ENCODE assay signal across 10 mouse cellular contexts in the genomic region with DNA sequence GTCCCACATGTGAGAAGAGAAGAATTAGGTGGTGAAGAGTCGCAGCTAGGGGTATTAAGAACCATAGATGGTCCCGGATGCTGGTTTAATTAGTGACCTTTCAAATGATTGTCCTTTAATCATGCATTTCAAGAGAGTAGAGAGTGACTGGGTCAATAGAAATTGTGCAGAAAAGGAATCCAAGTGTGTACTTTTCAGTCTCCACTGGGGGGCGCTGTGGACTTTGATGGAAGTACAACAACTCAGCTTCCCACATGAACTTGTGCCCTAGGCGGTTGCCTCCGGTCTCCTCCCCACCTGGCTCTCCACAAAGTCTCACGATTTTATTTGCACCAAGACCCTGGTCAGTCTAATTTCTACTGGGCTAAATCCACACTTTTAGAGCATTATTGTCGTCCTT.
DNase-seq lines count a peak whose midpoint lies in the region; ATAC-seq and TF ChIP-seq lines count a peak whose summit lies in the region.
"Had no signal": no experiment of that assay in that cellular context is flagged by ENCODE, and none has a peak within 500 bp of the region (broad histone marks: within the 10 kb centered on the region; RNA-seq: fewer than 3 reads in every experiment).

No protein-coding gene starts in this region.

- H3K4me3 ChIP-seq in hindbrain, embryonic 14.5 days (replicated peaks; ENCODE audit: low read length) = no peak overlapping the region
- no peak overlapping the region for H3K4me3 ChIP-seq in hindbrain, embryonic 12.5 days
- H3K4me3 ChIP-seq in ES-E14 (ENCODE audit: insufficient read depth in 1 of 2, low read depth in 1 of 2, low read length in 2 of 2, poor library complexity in 1 of 2, severe bottlenecking in 1 of 2) = no peak overlapping the region
- H3K4me3 ChIP-seq in neural tube, embryonic 11.5 days (ENCODE audit: low read depth, low read length) = no peak overlapping the region
- H3K4me3 ChIP-seq: embryonic facial prominence, embryonic 12.5 days; megakaryocyte, embryonic 14.5 days had no signal

- no peaks in the 10 kb centered on the region for H3K4me1 ChIP-seq in hindbrain, embryonic 14.5 days (replicated peaks; ENCODE audit: control insufficient read depth, insufficient read depth, low read length)
- H3K4me1 ChIP-seq in hindbrain, embryonic 12.5 days = peaks cover 2% of the 10 kb centered on the region; the same call in 1 of the 2 replicates
- no peaks in the 10 kb centered on the region for H3K4me1 ChIP-seq in ES-E14 (ENCODE audit: control insufficient read depth in 2 of 2, insufficient read depth in 2 of 2, low read length in 2 of 2, poor library complexity in 1 of 2)
- no peaks in the 10 kb centered on the region for H3K4me1 ChIP-seq in neural tube, embryonic 11.5 days (ENCODE audit: control insufficient read depth, insufficient read depth, low read length)
- H3K4me1 ChIP-seq: megakaryocyte, embryonic 14.5 days had no signal

- DNase-seq in hindbrain, embryonic 14.5 days (ENCODE audit: low spot score) = peak; percentile 66
- DNase-seq in ES-E14 (ENCODE audit: low read depth, low spot score) (peak; percentile 82), MN1 (ENCODE audit: low spot score) (no peak)
- DNase-seq in cerebellum, adult 9-10 months = peak; percentile 16
- peak; percentile 35 to 41 for DNase-seq in layer of hippocampus, postnatal 36 days
- DNase-seq in neural tube, embryonic 11.5 days (ENCODE audit: low spot score) = peak; percentile 70

- no peak for ATAC-seq in hindbrain, embryonic 14.5 days (ENCODE audit: low FRiP score)
- ATAC-seq in hindbrain, embryonic 12.5 days (ENCODE audit: low FRiP score) = no peak
- peak; percentile 69 for ATAC-seq in granulocyte monocyte progenitor cell, adult 5-6 weeks (replicated peaks; ENCODE audit: poor library complexity, severe bottlenecking)
- no peak for ATAC-seq in neural tube, embryonic 11.5 days (ENCODE audit: insufficient read depth, low FRiP score, low TSS enrichment)

- no peaks in the 10 kb centered on the region for H3K27me3 ChIP-seq in hindbrain, embryonic 14.5 days (ENCODE audit: control insufficient read depth, insufficient read depth, low read length)
- no peaks in the 10 kb centered on the region for H3K27me3 ChIP-seq in hindbrain, embryonic 12.5 days
- no peaks in the 10 kb centered on the region for H3K27me3 ChIP-seq in neural tube, embryonic 11.5 days (ENCODE audit: control insufficient read depth, insufficient read depth, low read length)
- H3K27me3 ChIP-seq: embryonic facial prominence, embryonic 12.5 days had no signal

- H3K36me3 ChIP-seq in hindbrain, embryonic 14.5 days (replicated peaks; ENCODE audit: control insufficient read depth, insufficient read depth) = no peaks in the 10 kb centered on the region
- no peaks in the 10 kb centered on the region for H3K36me3 ChIP-seq in hindbrain, embryonic 12.5 days
- no peaks in the 10 kb centered on the region for H3K36me3 ChIP-seq in ES-E14 (ENCODE audit: control insufficient read depth, insufficient read depth, low read length, poor library complexity, severe bottlenecking)
- no peaks in the 10 kb centered on the region for H3K36me3 ChIP-seq in neural tube, embryonic 11.5 days (ENCODE audit: control insufficient read depth, insufficient read depth, low read length)
- H3K36me3 ChIP-seq: embryonic facial prominence, embryonic 12.5 days had no signal

- no peak overlapping the region for H3K27ac ChIP-seq in hindbrain, embryonic 14.5 days
- H3K27ac ChIP-seq in hindbrain, embryonic 12.5 days = no peak overlapping the region
- H3K27ac ChIP-seq in ES-E14 (ENCODE audit: insufficient read depth, low read depth, low read length, poor library complexity, severe bottlenecking) = no peak overlapping the region
- H3K27ac ChIP-seq in neural tube, embryonic 11.5 days (ENCODE audit: low read depth, low read length) = no peak overlapping the region
- H3K27ac ChIP-seq: embryonic facial prominence, embryonic 12.5 days had no signal

- H3K9me3 ChIP-seq in hindbrain, embryonic 14.5 days (ENCODE audit: control insufficient read depth, low read length) = no peaks in the 10 kb centered on the region
- H3K9me3 ChIP-seq in hindbrain, embryonic 12.5 days (replicated peaks) = no peaks in the 10 kb centered on the region
- H3K9me3 ChIP-seq in ES-E14 (ENCODE audit: control insufficient read depth, insufficient read depth, low read depth, low read length) = no peaks in the 10 kb centered on the region
- no peaks in the 10 kb centered on the region for H3K9me3 ChIP-seq in neural tube, embryonic 11.5 days (ENCODE audit: control insufficient read depth, low read length)
- H3K9me3 ChIP-seq: embryonic facial prominence, embryonic 12.5 days; megakaryocyte, embryonic 14.5 days had no signal

- in situ Hi-C loops in ES-E14 (cut with MboI; ENCODE audit: low sequenced_read_pairs in 2 of 2, unreplicated experiment in 2 of 2) = no loop called here

- 43% methylated on average over 7 of the region's 7 CpGs for WGBS in hindbrain, embryonic 14.5 days
- WGBS in hindbrain, embryonic 12.5 days = 53% methylated on average over 7 of the region's 7 CpGs
- WGBS in neural tube, embryonic 11.5 days = 45% methylated on average over 7 of the region's 7 CpGs

- H3K4me2 ChIP-seq in hindbrain, embryonic 14.5 days (replicated peaks) = no peak overlapping the region
- no peak overlapping the region for H3K4me2 ChIP-seq in hindbrain, embryonic 12.5 days (replicated peaks)
- H3K4me2 ChIP-seq in neural tube, embryonic 11.5 days (ENCODE audit: low read depth) = no peak overlapping the region
- H3K4me2 ChIP-seq: embryonic facial prominence, embryonic 12.5 days had no signal

- H3K9ac ChIP-seq in hindbrain, embryonic 14.5 days = no peak overlapping the region
- H3K9ac ChIP-seq in hindbrain, embryonic 12.5 days = no peak overlapping the region
- no peak overlapping the region for H3K9ac ChIP-seq in ES-E14 (ENCODE audit: insufficient read depth, low read depth, low read length, poor library complexity, severe bottlenecking)
- H3K9ac ChIP-seq in neural tube, embryonic 11.5 days (ENCODE audit: low read length) = no peak overlapping the region
- H3K9ac ChIP-seq: embryonic facial prominence, embryonic 12.5 days had no signal

TF ChIP-seq in ES-E14, 5 proteins besides CTCF, POLR2A, EP300 and RAD21:
- TF ChIP-seq ZNF384 (IDR thresholded peaks at IDR 0.05; ENCODE audit: low read depth, low read length) = no peak
- TF ChIP-seq ZC3H11A (IDR thresholded peaks at IDR 0.05; ENCODE audit: borderline replicate concordance, low read depth, low read length) = peak; percentile 20; the same call in 1 of the 2 replicates
- no peak for TF ChIP-seq CHD2 (IDR thresholded peaks at IDR 0.05; ENCODE audit: low read depth, low read length)
- no peak for TF ChIP-seq HCFC1 (IDR thresholded peaks at IDR 0.05; ENCODE audit: borderline replicate concordance, insufficient read depth, low read length)
- no peak for TF ChIP-seq MAFK (IDR thresholded peaks at IDR 0.05; ENCODE audit: insufficient read depth, low read depth, low read length)
